Mouse (Mus musculus): ENCODE data around the gene Hsd17b13. TPM values are rescaled to one million over a fixed set of nuclear protein-coding genes. Genes with fewer than 3 reads are reported as not detected.

The Hsd17b13 gene
- polyA plus RNA-seq (2017; shearing (Covaris generic)) = not detected

GRCm38 (mm10) chr5:103977297-103977696, at the start of gene Hsd17b13:
Gene Hsd17b13, minus strand, starts transcription at chr5:103977410.

GRCm38 (mm10) chr5:104021597-104022378, 44.6 kb upstream of the Hsd17b13 start, which contains the start of gene Hsd17b11:
Gene Hsd17b11, minus strand, starts transcription at chr5:104021919.

GRCm38 (mm10) chr5:103910748-103911409, 66.3 kb downstream of the Hsd17b13 start, which contains the start of gene Klhl8:
Gene Klhl8, minus strand, starts transcription at chr5:103911259.

Other genes starting within 250 kb of the Hsd17b13 start
- gene Klhl8, start 66.2 kb downstream of the Hsd17b13 start, polyA plus RNA-seq (2017; shearing (Covaris generic)) = 7.5 TPM
- 3.7 TPM for gene Hsd17b11, start 44.5 kb upstream of the Hsd17b13 start, polyA plus RNA-seq (2017; shearing (Covaris generic))
- 47.1 TPM for gene Nudt9, start 68.9 kb upstream of the Hsd17b13 start, polyA plus RNA-seq (2017; shearing (Covaris generic))
- gene Gm17660, start 100.2 kb upstream of the Hsd17b13 start, polyA plus RNA-seq (2017; shearing (Covaris generic)) = not detected
- not detected for gene Sparcl1, start 136.3 kb upstream of the Hsd17b13 start, polyA plus RNA-seq (2017; shearing (Covaris generic))
- gene Dspp, start 193.3 kb upstream of the Hsd17b13 start, polyA plus RNA-seq (2017; shearing (Covaris generic)) = not detected
- not detected for gene Dmp1, start 225.2 kb upstream of the Hsd17b13 start, polyA plus RNA-seq (2017; shearing (Covaris generic))

Data from naive thymus-derived CD4-positive, alpha-beta T cell, adult 5 months (primary cell).